ENCODE assay signal across 1 mouse cellular context in genomic region chr11:119088391-119089234, GRCm38 (mm10).
TF ChIP-seq lines count a peak whose summit lies in the region.

No protein-coding gene starts in this region.

TF ChIP-seq in CH12.LX, 34 proteins besides CTCF, POLR2A, EP300 and RAD21 (continued from another document):
- TF ChIP-seq ELF1 (IDR thresholded peaks at IDR 0.05; ENCODE audit: low read depth, low read length) (no peak), BHLHE40 (IDR thresholded peaks at IDR 0.05; ENCODE audit: low read depth, low read length) (no peak; the same call in 1 of the 2 replicates), USF1 (IDR thresholded peaks at IDR 0.05; ENCODE audit: low read depth, low read length) (peak; percentile 64), SMC3 (IDR thresholded peaks at IDR 0.05; ENCODE audit: low read depth, low read length) (peak; percentile 25; the same call in 1 of the 2 replicates), PAX5 (IDR thresholded peaks at IDR 0.05; ENCODE audit: low read length) (no peak), MAX (IDR thresholded peaks at IDR 0.05; ENCODE audit: low read length) (0 out of 2 replicates have a peak, but pooled peaks have one; percentile 5), MXI1 (IDR thresholded peaks at IDR 0.05; ENCODE audit: low read depth, low read length) (peak; percentile 4; the same call in 1 of the 2 replicates), MAFK (IDR thresholded peaks at IDR 0.05; ENCODE audit: insufficient replicate concordance, low read length) (no peak), ETS1 (conservative IDR thresholded peaks at IDR 0.05; ENCODE audit: low read depth, low read length) (no peak), JUND (conservative IDR thresholded peaks at IDR 0.05; ENCODE audit: low read depth, low read length) (no peak), NRF1 (IDR thresholded peaks at IDR 0.05; ENCODE audit: low read depth, low read length) (peak; percentile 58), HCFC1 (IDR thresholded peaks at IDR 0.05; ENCODE audit: low read depth, low read length) (no peak), SIN3A (IDR thresholded peaks at IDR 0.05; ENCODE audit: low read length) (no peak), MEF2A (IDR thresholded peaks at IDR 0.05; ENCODE audit: borderline replicate concordance, low read depth, low read length) (no peak), UBTF (IDR thresholded peaks at IDR 0.05; ENCODE audit: low read depth, low read length) (peak; percentile 37; the same call in 1 of the 2 replicates), POLR2AphosphoS2 (IDR thresholded peaks at IDR 0.05; ENCODE audit: low read depth, low read length) (0 out of 2 replicates have a peak, but pooled peaks have one; percentile 15), E2F4 (IDR thresholded peaks at IDR 0.05; ENCODE audit: insufficient replicate concordance, low read depth, low read length) (no peak), ZNF384 (IDR thresholded peaks at IDR 0.05; ENCODE audit: low read depth, low read length) (no peak), JUN (IDR thresholded peaks at IDR 0.05; ENCODE audit: insufficient read depth, low read depth, low read length) (no peak)
